Mouse (Mus musculus) hindbrain, embryonic 16.5 days (tissue): ENCODE measurements around the gene Dip2c. TPM values are rescaled to one million over a fixed set of nuclear protein-coding genes. Genes with fewer than 3 reads are reported as not detected.

ENCODE experiments used
- ATAC-seq: fragments of 200-750 bp; cut with Nextera tagmentation; 2 replicates; pipeline ENCODE4 v1.8.0; 2017; ENCODE audit warnings: moderate TSS enrichment, moderate library complexity
- H3K27ac ChIP-seq: fragments of 300-500 bp; sonication (generic); 2 replicates; pipeline ENCODE4 v1.5.1; 2014; ENCODE audit warnings: low read depth, mild to moderate bottlenecking, control low read depth, low read length, moderate library complexity
- H3K27me3 ChIP-seq: fragments of 300-500 bp; sonication (generic); replicated peaks from 2 replicates; pipeline ENCODE4 v1.6.1; 2014; ENCODE audit warnings: low read length; ENCODE audit not compliant: control insufficient read depth, insufficient read depth
- H3K36me3 ChIP-seq: fragments of 300-500 bp; sonication (generic); 2 replicates; pipeline ENCODE4 v1.6.1; 2014; ENCODE audit warnings: mild to moderate bottlenecking, low read length, moderate library complexity, mixed read lengths; ENCODE audit not compliant: control insufficient read depth, insufficient read depth
- H3K4me1 ChIP-seq: fragments of 300-500 bp; sonication (generic); 2 replicates; pipeline ENCODE4 v1.6.1; 2014; ENCODE audit warnings: low read depth, low read length; ENCODE audit not compliant: control insufficient read depth, insufficient read depth
- H3K4me2 ChIP-seq: fragments of 300-500 bp; sonication (generic); 2 replicates; pipeline ENCODE4 v1.6.1; 2014; ENCODE audit warnings: mild to moderate bottlenecking, low read length, control low read depth, moderate library complexity
- H3K4me3 ChIP-seq: fragments of 300-500 bp; sonication (generic); 2 replicates; pipeline ENCODE4 v1.5.1; 2014; ENCODE audit warnings: mild to moderate bottlenecking, low read length, control low read depth, moderate library complexity
- H3K9ac ChIP-seq: fragments of 300-500 bp; sonication (generic); 2 replicates; pipeline ENCODE4 v1.6.1; 2014; ENCODE audit warnings: low read depth, mild to moderate bottlenecking, control low read depth, low read length, moderate library complexity
- H3K9me3 ChIP-seq: fragments of 300-500 bp; sonication (generic); 2 replicates; pipeline ENCODE4 v1.6.1; 2014; ENCODE audit warnings: mild to moderate bottlenecking, low read length, moderate library complexity; ENCODE audit not compliant: control insufficient read depth
- WGBS: fragments of 180-500 bp; shearing (Covaris S2); extraction: QIAGEN DNeasy Blood & Tissue Kit; methylation state at CpG from one replicate; pipeline ENCODE4 v1.1.7; 2014; 5-methylcytosine and 5-hydroxymethylcytosine counted together
- polyA plus RNA-seq: library from polyadenylated mRNA; unstranded; fragments of >200 nt; fragmentation: Nextera tagmentation; extraction: Ambion mirVana; gene quantifications from 2 replicates; pipeline ENCODE4 v1.2.1, GENCODE M21; 2015

Gene Dip2c
- polyA plus RNA-seq, 1 experiment from 2014 or later, result 10.5 TPM

DNA sequence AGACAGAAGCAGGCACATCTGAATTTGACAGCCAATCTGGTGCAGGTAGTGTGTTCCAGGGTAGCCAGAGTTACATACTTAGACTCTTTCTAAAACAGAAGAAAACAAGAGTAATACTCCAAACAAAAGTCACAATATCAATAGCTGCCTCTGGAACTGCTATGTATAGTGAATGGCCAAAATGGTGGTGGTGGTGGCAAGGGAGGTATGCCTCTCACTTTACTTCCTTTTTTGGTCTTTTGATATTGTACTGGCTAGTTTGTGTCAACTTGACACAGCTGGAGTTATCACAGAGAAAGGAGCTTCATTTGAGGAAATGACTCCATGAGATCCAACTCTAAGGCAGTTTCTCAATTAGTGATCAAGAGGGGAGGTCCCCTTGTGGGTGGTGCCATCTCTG, 148.1 kb downstream of the Dip2c start:
- no peak overlapping the region for H3K27ac ChIP-seq
- H3K9ac ChIP-seq, result no peak overlapping the region
- H3K9me3 ChIP-seq, result no peaks in the 10 kb centered on the region
- no peaks in the 10 kb centered on the region for H3K36me3 ChIP-seq
- H3K4me1 ChIP-seq, result no peaks in the 10 kb centered on the region
- ATAC-seq, result no peak
- no peak overlapping the region for H3K4me3 ChIP-seq
- H3K27me3 ChIP-seq, result no peaks in the 10 kb centered on the region
- no peak overlapping the region for H3K4me2 ChIP-seq

DNA sequence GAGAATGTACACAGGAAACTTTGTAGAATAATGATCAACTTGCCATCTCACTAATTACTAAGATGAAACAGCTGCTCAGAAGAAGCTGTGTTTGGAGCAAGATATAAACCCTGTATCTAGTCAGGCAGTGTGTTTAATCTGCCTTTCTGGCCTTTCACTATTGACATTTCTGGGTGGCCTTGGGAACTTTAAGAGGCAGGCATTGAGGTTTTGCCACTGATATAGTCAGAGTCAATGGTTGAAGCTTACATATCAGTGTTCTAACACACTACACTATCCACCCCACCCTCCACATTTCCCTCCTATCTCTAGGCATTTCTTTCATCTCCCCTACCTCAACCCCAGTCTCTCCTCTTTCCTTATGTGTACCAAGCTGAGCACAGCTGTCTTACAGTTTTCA, 149.9 kb downstream of the Dip2c start:
- H3K4me3 ChIP-seq, result no peak overlapping the region

DNA sequence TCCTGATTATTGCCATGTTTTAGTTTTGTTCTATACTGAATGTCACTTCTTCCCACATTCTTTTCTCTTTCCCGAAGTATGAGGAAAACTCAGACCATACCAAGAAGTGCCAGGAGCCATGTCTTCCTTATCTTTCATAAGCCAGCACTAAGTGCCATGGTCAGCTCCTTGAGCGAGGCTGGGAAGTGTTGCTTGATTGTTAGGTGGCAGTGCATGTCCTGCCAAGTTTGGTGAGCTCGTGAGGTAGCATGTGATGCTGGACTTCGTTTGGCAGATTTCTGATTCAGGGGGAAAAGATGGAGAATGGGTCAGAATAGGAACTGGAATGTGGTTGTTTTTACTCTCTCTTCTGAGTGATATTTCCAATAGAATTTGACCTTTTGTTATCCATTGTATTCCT, 150.5 kb downstream of the Dip2c start:
- no peak overlapping the region for H3K9ac ChIP-seq
- ATAC-seq, result no peak
- no peaks in the 10 kb centered on the region for H3K4me1 ChIP-seq
- 75% methylated on average over 4 of the region's 4 CpGs for WGBS
- H3K27ac ChIP-seq, result no peak overlapping the region
- no peaks in the 10 kb centered on the region for H3K36me3 ChIP-seq
- no peaks in the 10 kb centered on the region for H3K27me3 ChIP-seq
- no peak overlapping the region for H3K4me2 ChIP-seq
- H3K9me3 ChIP-seq, result no peaks in the 10 kb centered on the region; the same call in 1 of the 2 replicates
- no peak overlapping the region for H3K4me3 ChIP-seq

More for the DNA sequence above, 149.9 kb downstream of the Dip2c start:
- no peaks in the 10 kb centered on the region for H3K36me3 ChIP-seq
- no peak for ATAC-seq
- H3K9me3 ChIP-seq, result no peaks in the 10 kb centered on the region; the same call in 1 of the 2 replicates
- no peaks in the 10 kb centered on the region for H3K27me3 ChIP-seq
- no peaks in the 10 kb centered on the region for H3K4me1 ChIP-seq
- H3K4me2 ChIP-seq, result no peak overlapping the region
- no peak overlapping the region for H3K27ac ChIP-seq
- no peak overlapping the region for H3K9ac ChIP-seq

DNA sequence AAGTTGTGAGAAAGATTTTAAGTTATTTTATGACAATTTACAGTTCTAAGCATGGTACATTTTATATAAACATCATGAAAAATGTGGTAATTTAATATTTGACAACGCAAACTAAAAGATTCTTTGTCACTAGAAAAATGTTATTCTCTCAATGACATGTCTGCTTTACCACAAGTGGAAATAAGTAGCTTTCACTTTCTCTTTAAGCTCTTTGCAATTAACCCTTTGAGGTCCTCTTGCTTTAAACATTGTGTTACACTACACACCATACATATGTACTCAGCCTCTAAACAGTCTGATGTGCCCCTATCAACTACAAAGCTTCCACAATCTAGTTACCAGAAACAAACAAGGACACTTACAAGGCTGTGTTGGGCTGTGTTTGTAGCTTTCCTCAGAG, 153.6 kb downstream of the Dip2c start:
- Histone ChIP-seq H3K4me2 (no peak overlapping the region), H3K9ac (no peak overlapping the region), H3K4me1 (no peaks in the 10 kb centered on the region), H3K27ac (no peak overlapping the region), H3K4me3 (no peak overlapping the region), H3K36me3 (no peaks in the 10 kb centered on the region), H3K9me3 (no peaks in the 10 kb centered on the region; the same call in 1 of the 2 replicates), H3K27me3 (no peaks in the 10 kb centered on the region)
- WGBS, result 86% methylated on average over 1 of the region's 1 CpGs
- no peak for ATAC-seq

DNA sequence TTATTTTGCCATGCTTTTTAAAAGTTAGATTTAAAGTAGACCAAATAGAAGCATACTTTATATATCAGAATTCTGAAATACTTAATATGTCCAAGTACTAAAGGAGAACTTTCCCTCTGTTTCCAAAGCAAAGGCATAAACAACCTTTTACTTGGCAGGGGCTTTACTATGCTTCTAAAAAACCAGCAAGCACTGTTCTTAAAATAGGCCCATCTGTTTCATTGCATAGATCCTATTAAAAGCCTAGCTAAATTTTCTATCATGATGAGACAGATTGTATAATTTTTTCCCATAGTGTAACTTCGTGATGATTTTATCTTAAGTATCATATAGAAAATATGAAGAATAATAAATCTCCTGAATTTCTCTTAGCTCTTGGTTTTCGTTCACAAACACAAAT, 154.4 kb downstream of the Dip2c start:
- WGBS, result 93% methylated on average over 2 of the region's 2 CpGs
- Histone ChIP-seq H3K36me3 (no peaks in the 10 kb centered on the region), H3K9ac (no peak overlapping the region), H3K4me2 (no peak overlapping the region), H3K4me1 (no peaks in the 10 kb centered on the region), H3K9me3 (no peaks in the 10 kb centered on the region; the same call in 1 of the 2 replicates), H3K27me3 (no peaks in the 10 kb centered on the region), H3K4me3 (no peak overlapping the region), H3K27ac (no peak overlapping the region)
- no peak for ATAC-seq

DNA sequence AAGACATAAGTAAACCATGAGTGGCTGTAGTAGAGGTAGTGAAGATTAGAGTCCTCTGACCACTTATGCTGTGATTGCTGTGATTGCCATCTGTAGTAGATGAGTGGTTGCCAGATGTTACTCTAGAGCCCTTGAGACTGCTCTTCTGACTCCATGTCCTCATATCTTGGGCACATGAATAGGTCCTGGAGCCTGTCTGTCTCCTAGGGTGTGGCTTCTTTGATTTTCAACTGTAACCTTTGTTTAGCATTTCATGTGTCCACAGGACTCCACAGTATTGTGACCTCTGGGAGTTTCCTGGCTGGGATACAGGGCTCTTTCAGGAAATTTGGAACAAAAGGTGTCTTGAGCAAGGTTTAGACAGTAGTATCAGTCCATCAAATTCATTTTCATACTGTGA, 155.1 kb downstream of the Dip2c start:
- Histone ChIP-seq H3K9me3 (no peaks in the 10 kb centered on the region; the same call in 1 of the 2 replicates), H3K27me3 (no peaks in the 10 kb centered on the region), H3K4me3 (no peak overlapping the region), H3K4me1 (no peaks in the 10 kb centered on the region), H3K9ac (no peak overlapping the region), H3K27ac (no peak overlapping the region), H3K4me2 (no peak overlapping the region), H3K36me3 (no peaks in the 10 kb centered on the region)
- 0 out of 2 replicates have a peak, but pooled peaks have one; percentile 11 for ATAC-seq

DNA sequence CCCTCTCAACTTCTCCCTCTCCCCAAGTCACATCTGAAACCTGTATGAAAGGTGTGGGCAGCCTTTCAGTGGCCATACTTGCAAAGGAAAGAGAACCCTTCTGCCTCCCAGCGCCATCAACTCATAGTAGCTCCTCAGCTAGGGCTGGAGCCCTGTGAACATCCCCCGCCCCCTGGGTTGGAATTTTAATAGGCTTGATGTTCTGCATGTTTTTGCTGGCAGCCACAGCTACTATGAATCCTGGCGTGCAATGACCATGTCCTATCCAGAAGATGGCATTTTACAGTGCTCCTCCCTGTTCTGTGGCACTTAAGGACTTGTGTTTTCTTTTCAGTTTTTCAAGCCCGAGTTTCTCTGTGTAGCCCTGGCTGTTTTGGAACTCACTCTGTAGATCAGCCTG, 166.7 kb downstream of the Dip2c start:
- Histone ChIP-seq H3K27me3 (no peaks in the 10 kb centered on the region), H3K36me3 (no peaks in the 10 kb centered on the region)

DNA sequence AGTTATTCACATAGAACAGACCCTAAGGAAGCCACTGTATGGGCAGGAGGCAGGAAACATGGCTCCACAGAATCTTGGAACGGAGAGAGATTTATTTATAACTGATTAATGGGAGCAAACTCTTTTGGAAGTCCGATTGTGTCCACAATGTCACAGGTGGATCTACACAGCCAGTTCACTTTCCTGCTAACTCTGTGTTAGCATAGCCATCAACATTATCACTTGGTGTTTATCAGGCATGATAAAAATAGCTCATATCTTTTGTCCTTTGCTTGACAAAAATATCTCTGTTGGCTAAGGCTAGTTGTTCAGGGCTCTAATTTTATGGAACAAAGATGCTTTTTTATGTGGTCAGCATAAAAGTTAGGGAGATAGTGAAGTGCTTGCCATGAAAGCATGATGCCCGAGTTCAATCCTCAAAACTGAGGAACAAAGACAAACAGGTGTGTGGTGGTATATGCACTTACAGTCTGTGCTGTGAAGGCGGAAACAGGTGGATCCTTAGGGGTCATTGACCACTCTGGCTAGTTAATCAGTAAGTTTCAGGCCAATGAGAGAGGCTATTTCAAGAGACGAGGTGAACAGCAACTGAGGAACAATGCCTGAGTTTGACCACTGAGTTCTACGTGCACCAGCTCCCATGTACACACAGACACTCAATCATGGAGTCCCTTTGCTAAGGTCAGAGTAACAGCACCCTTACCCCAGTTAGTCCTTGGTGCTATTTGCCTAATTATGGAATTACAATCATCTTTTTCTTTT, 169.4 kb downstream of the Dip2c start:
- Histone ChIP-seq H3K36me3 (no peaks in the 10 kb centered on the region), H3K4me2 (no peak overlapping the region), H3K4me1 (no peaks in the 10 kb centered on the region), H3K9me3 (no peaks in the 10 kb centered on the region), H3K9ac (no peak overlapping the region), H3K27ac (no peak overlapping the region), H3K27me3 (no peaks in the 10 kb centered on the region), H3K4me3 (no peak overlapping the region)
- ATAC-seq, result no peak
- WGBS, result 85% methylated on average over 6 of the region's 6 CpGs

More for the DNA sequence above, 166.7 kb downstream of the Dip2c start:
- no peak for ATAC-seq
- WGBS, result 83% methylated on average over 4 of the region's 4 CpGs
- H3K4me3 ChIP-seq, result no peak overlapping the region
- H3K9ac ChIP-seq, result no peak overlapping the region
- H3K27ac ChIP-seq, result no peak overlapping the region
- H3K4me2 ChIP-seq, result no peak overlapping the region
- no peaks in the 10 kb centered on the region for H3K4me1 ChIP-seq
- H3K9me3 ChIP-seq, result no peaks in the 10 kb centered on the region

DNA sequence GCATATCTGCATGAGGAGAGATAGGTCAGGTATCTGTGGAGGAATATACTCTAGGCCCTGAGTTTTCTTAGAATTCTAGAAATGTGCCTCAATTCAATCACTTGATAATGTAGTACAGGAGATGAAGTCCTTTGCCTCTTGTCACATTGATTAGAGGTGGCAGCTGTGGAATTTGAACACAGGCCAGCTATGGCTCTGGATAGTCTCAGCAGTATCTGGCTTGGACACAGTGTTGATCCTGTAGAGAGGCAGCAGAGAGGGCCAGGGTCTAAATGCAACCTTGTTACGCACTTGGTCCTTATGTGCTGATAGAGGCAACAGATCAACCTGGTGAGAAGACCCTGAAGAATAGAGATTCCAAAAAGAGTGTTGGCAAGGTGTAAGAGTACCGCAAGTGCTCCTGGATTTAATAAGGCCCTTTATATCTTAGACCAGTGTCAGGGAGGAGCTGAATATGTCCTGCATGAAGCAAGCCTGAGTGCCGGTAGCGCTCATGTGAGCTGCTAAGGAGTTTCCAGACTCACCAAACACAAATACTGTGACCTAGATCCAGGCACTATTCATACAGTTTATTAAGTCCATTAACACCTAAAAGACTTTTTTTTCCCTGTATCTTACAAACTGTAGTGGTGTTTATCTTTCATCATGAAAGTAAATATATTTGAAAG, 170.3 kb downstream of the Dip2c start:
- no peaks in the 10 kb centered on the region for H3K36me3 ChIP-seq
- no peaks in the 10 kb centered on the region for H3K27me3 ChIP-seq
- WGBS, result 95% methylated on average over 4 of the region's 4 CpGs
- H3K27ac ChIP-seq, result no peak overlapping the region
- no peak overlapping the region for H3K9ac ChIP-seq
- H3K4me3 ChIP-seq, result no peak overlapping the region
- ATAC-seq, result no peak
- H3K4me2 ChIP-seq, result no peak overlapping the region
- no peaks in the 10 kb centered on the region for H3K4me1 ChIP-seq
- H3K9me3 ChIP-seq, result no peaks in the 10 kb centered on the region
